Comparison of ENCODE assay signal across 9 mouse cellular contexts in the genomic region with DNA sequence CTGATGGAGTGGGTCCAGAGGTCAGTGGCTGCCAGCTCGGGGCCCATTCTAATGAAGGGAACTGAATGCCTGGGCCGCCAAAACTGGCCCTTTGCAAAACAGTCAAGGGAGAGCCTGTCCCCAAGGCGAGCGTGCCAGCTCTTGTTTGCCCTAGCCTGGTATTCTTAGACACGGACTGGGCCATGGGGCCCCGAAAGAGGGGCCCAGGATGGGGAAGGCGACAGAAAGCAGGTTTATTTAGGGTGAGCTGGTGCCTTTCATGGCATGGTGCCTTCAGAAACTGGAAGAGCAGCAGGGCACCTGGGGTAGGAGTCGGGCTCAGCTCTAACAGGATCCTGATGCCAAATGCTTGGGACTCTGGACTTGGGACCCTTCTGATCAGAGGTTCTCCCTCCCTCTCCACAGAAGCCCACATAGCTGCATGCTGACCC. TPM values are rescaled to one million over a fixed set of nuclear protein-coding genes. Genes with fewer than 3 reads are reported as not detected.
A peak's percentile ranks its signal among the peaks of the same experiment; 100 is the strongest.
DNase-seq lines count a peak whose midpoint lies in the region; ATAC-seq lines count a peak whose summit lies in the region.
"Had no signal": no experiment of that assay in that cellular context is flagged by ENCODE, and none has a peak within 500 bp of the region (broad histone marks: within the 10 kb centered on the region; RNA-seq: fewer than 3 reads in every experiment).

No protein-coding gene starts in this region.

- no peak for ATAC-seq in embryonic facial prominence, embryonic 13.5 days (ENCODE audit: insufficient number of reproducible peaks, insufficient read depth, low FRiP score, low TSS enrichment, low read depth)
- ATAC-seq in kidney, embryonic 14.5 days (ENCODE audit: low FRiP score, low TSS enrichment) = no peak

- WGBS in embryonic facial prominence, embryonic 13.5 days = 54% methylated on average over 8 of the region's 8 CpGs
- 51% methylated on average over 8 of the region's 8 CpGs for WGBS in kidney, embryonic 14.5 days
- WGBS in midbrain, embryonic 10.5 days = 40% methylated on average over 8 of the region's 8 CpGs

- no peak overlapping the region; the same call in 1 of the 2 replicates for H3K27ac ChIP-seq in embryonic facial prominence, embryonic 13.5 days
- H3K27ac ChIP-seq in kidney, embryonic 14.5 days (ENCODE audit: low read depth, low read length) = peak overlapping the region; percentile 81; the same call in 1 of the 2 replicates
- peak overlapping the region; percentile 88 for H3K27ac ChIP-seq in midbrain, embryonic 10.5 days (replicated peaks)

- intact Hi-C loops in gastrocnemius, postnatal 36 days (cut with DNase I) = no loop called here
- intact Hi-C loops in gastrocnemius, postnatal 14 days (cut with DNase I; ENCODE audit: low total_unique reads) = no loop called here

- peak overlapping the region; percentile 7; the same call in 1 of the 2 replicates for H3K9ac ChIP-seq in embryonic facial prominence, embryonic 13.5 days
- peak overlapping the region; percentile 40; the same call in 1 of the 2 replicates for H3K9ac ChIP-seq in kidney, embryonic 14.5 days (ENCODE audit: low read depth, low read length)

- H3K4me2 ChIP-seq in embryonic facial prominence, embryonic 13.5 days = no peak overlapping the region
- no peak overlapping the region for H3K4me2 ChIP-seq in kidney, embryonic 14.5 days (replicated peaks; ENCODE audit: low read depth, low read length)

- H3K36me3 ChIP-seq in embryonic facial prominence, embryonic 13.5 days = no peaks in the 10 kb centered on the region
- no peaks in the 10 kb centered on the region for H3K36me3 ChIP-seq in kidney, embryonic 14.5 days (ENCODE audit: control insufficient read depth, insufficient read depth, low read length)
- H3K36me3 ChIP-seq in midbrain, embryonic 10.5 days = peaks cover 9% of the 10 kb centered on the region; the same call in 1 of the 2 replicates

- H3K4me1 ChIP-seq in embryonic facial prominence, embryonic 13.5 days = peaks cover 74% of the 10 kb centered on the region
- peaks cover 44% of the 10 kb centered on the region for H3K4me1 ChIP-seq in kidney, embryonic 14.5 days (ENCODE audit: control insufficient read depth, insufficient read depth, low read length)
- peaks cover 91% of the 10 kb centered on the region for H3K4me1 ChIP-seq in midbrain, embryonic 10.5 days

- DNase-seq in gastrocnemius, postnatal 25 days = peak; percentile 20
- DNase-seq in gastrocnemius, postnatal 36 days = no peak
- DNase-seq in midbrain, embryonic 10.5 days (ENCODE audit: low spot score) = peak; percentile 41
- no peak for DNase-seq in yolk sac, embryonic 10.5 days (ENCODE audit: low spot score)
- DNase-seq in gastrocnemius, adult 18-20 months (ENCODE audit: low spot score) = no peak
- no peak for DNase-seq in gastrocnemius, postnatal 14 days

- H3K4me3 ChIP-seq in embryonic facial prominence, embryonic 13.5 days = no peak overlapping the region
- no peak overlapping the region for H3K4me3 ChIP-seq in kidney, embryonic 14.5 days (ENCODE audit: low read length)
- 0 out of 2 replicates have a peak overlapping the region, but pooled peaks have one; percentile 7 for H3K4me3 ChIP-seq in midbrain, embryonic 10.5 days

- H3K27me3 ChIP-seq in embryonic facial prominence, embryonic 13.5 days = no peaks in the 10 kb centered on the region
- H3K27me3 ChIP-seq in kidney, embryonic 14.5 days (ENCODE audit: control insufficient read depth, insufficient read depth, low read length) = no peaks in the 10 kb centered on the region
- H3K27me3 ChIP-seq in midbrain, embryonic 10.5 days (ENCODE audit: low read depth, poor library complexity, severe bottlenecking) = peaks cover 7% of the 10 kb centered on the region; the same call in 1 of the 2 replicates
- H3K27me3 ChIP-seq: CH12.LX had no signal

- no peaks in the 10 kb centered on the region for H3K9me3 ChIP-seq in embryonic facial prominence, embryonic 13.5 days
- H3K9me3 ChIP-seq in kidney, embryonic 14.5 days (ENCODE audit: control insufficient read depth, low read length) = no peaks in the 10 kb centered on the region
- H3K9me3 ChIP-seq in midbrain, embryonic 10.5 days (replicated peaks) = no peaks in the 10 kb centered on the region

RNA-seq across cellular contexts. Expression of a gene that starts 56.1 kb away (rescaled TPM):
- 1 to 10 TPM in 1 of 2 experiments, under 1 TPM in 1; 0.99 to 1.8 TPM for total RNA-seq in gastrocnemius, postnatal 25 days (2021)
- total RNA-seq in gastrocnemius, postnatal 36 days (2021) = under 1 TPM; 0.44 to 0.77 TPM
- 7.6 and 7.7 TPM in 2 replicates for polyA plus RNA-seq in embryonic facial prominence, embryonic 13.5 days (2015; fragmentation: Nextera tagmentation; extraction: Ambion mirVana)
- polyA plus RNA-seq in kidney, embryonic 14.5 days (2014; fragmentation: Nextera tagmentation; extraction: Ambion mirVana) = 4.8 and 7.1 TPM in 2 replicates
- 18.6 and 23.4 TPM in 2 replicates for polyA plus RNA-seq in midbrain, embryonic 10.5 days (2016; fragmentation: Nextera tagmentation; extraction: Ambion mirVana)
- under 1 TPM; 0.27 to 0.52 TPM for total RNA-seq in gastrocnemius, adult 18-20 months (2021)
- 1 to 10 TPM in 1 of 2 experiments, under 1 TPM in 1; 0.74 to 1.6 TPM for total RNA-seq in gastrocnemius, postnatal 14 days (2021)

Comparison
In these comparisons a context has a peak if more than half of its experiments do, and no peak if none do; other contexts are left out.
1. DNase-seq: peak in gastrocnemius, postnatal 25 days (single experiment) and midbrain, embryonic 10.5 days (single experiment); none in gastrocnemius, postnatal 36 days (0 of 2), yolk sac, embryonic 10.5 days (single experiment), gastrocnemius, adult 18-20 months (single experiment) and gastrocnemius, postnatal 14 days (single experiment).